ENCODE assay signal across 30 mouse cellular contexts in genomic region chr7:45793240-45793639, GRCm38 (mm10). TPM values are rescaled to one million over a fixed set of nuclear protein-coding genes. Genes with fewer than 3 reads are reported as not detected.
A peak's percentile ranks its signal among the peaks of the same experiment; 100 is the strongest.
DNase-seq lines count a peak whose midpoint lies in the region; ATAC-seq and TF ChIP-seq lines count a peak whose summit lies in the region.
"Had no signal": no experiment of that assay in that cellular context is flagged by ENCODE, and none has a peak within 500 bp of the region (broad histone marks: within the 10 kb centered on the region; RNA-seq: fewer than 3 reads in every experiment).

No protein-coding gene starts in this region.

- H3K9me3 ChIP-seq in kidney, embryonic 14.5 days (ENCODE audit: control insufficient read depth, low read length): no peaks in the 10 kb centered on the region
- H3K9me3 ChIP-seq in ES-Bruce4 (replicated peaks; ENCODE audit: control insufficient read depth, insufficient read depth, low read length, poor library complexity, severe bottlenecking): no peaks in the 10 kb centered on the region
- H3K9me3 ChIP-seq: embryonic facial prominence, embryonic 10.5 days; embryonic facial prominence, embryonic 13.5 days; forebrain, embryonic 13.5 days; heart, embryonic 13.5 days had no signal

- no peak overlapping the region for H3K27ac ChIP-seq in cerebellum, adult 2 months (ENCODE audit: insufficient read depth, low read length)
- H3K27ac ChIP-seq in kidney, embryonic 14.5 days (ENCODE audit: low read depth, low read length): no peak overlapping the region
- no peak overlapping the region for H3K27ac ChIP-seq in ES-Bruce4 (ENCODE audit: insufficient read depth, low read length)
- H3K27ac ChIP-seq: embryonic facial prominence, embryonic 10.5 days; embryonic facial prominence, embryonic 13.5 days; forebrain, embryonic 13.5 days; gastrocnemius, adult 2 months; heart, embryonic 13.5 days; hindbrain, embryonic 14.5 days; hindbrain, postnatal 0 days had no signal

- H3K27me3 ChIP-seq in cerebellum, adult 2 months (ENCODE audit: control insufficient read depth, insufficient read depth, low read length): no peaks in the 10 kb centered on the region
- peaks cover 9% of the 10 kb centered on the region; the same call in 1 of the 2 replicates for H3K27me3 ChIP-seq in kidney, embryonic 14.5 days (ENCODE audit: control insufficient read depth, insufficient read depth, low read length)
- H3K27me3 ChIP-seq in ES-Bruce4 (ENCODE audit: control insufficient read depth, insufficient read depth, low read length, poor library complexity, severe bottlenecking): no peaks in the 10 kb centered on the region
- H3K27me3 ChIP-seq: Patski had no signal

- peak; percentile 44 for DNase-seq in adrenal gland, adult 2 months
- no peak for DNase-seq in adrenal gland, postnatal 25 days
- DNase-seq in cerebellum, adult 2 months: peak; percentile 9 to 15
- DNase-seq in cerebellum, adult 11-12 months: no peak
- DNase-seq in kidney, postnatal 10 days: peak; percentile 8
- DNase-seq in urinary bladder, adult 2 months (ENCODE audit: low spot score): no peak
- DNase-seq: B cell, adult 2 months; cerebellum, adult 8-10 months; cerebellum, postnatal 36 days; embryo, embryonic 11 days; gastrocnemius, adult 2 months; gastrocnemius, postnatal 14 days; heart, adult 18-20 months; heart, postnatal 14 days; heart, postnatal 4 days; kidney, adult 18-20 months; kidney, adult 9 months had no signal

- 86% methylated on average over 24 of the region's 24 CpGs for WGBS in cerebellum, adult 2 months
- WGBS in kidney, embryonic 14.5 days: 87% methylated on average over 24 of the region's 24 CpGs

- TF ChIP-seq EP300 in ES-Bruce4 (IDR thresholded peaks at IDR 0.05; ENCODE audit: insufficient read depth, low read depth, low read length): no peak

- no peak for TF ChIP-seq POLR2A in cerebellum, adult 2 months (IDR thresholded peaks at IDR 0.05; ENCODE audit: borderline replicate concordance, insufficient read depth, low read length)
- TF ChIP-seq POLR2A in ES-Bruce4 (IDR thresholded peaks at IDR 0.05; ENCODE audit: insufficient read depth, low read length): no peak

- no peak overlapping the region for H3K4me3 ChIP-seq in cerebellum, adult 2 months (replicated peaks; ENCODE audit: insufficient read depth, low read depth, low read length)
- no peak overlapping the region for H3K4me3 ChIP-seq in kidney, embryonic 14.5 days (ENCODE audit: low read length)
- H3K4me3 ChIP-seq in ES-Bruce4 (ENCODE audit: low read depth, low read length): peak overlapping the region; percentile 3; the same call in 1 of the 2 replicates
- H3K4me3 ChIP-seq: embryonic facial prominence, embryonic 10.5 days; embryonic facial prominence, embryonic 13.5 days; erythroblast, embryonic 14.5 days; forebrain, embryonic 13.5 days; gastrocnemius, adult 2 months; heart, embryonic 13.5 days had no signal

- H3K36me3 ChIP-seq in kidney, embryonic 14.5 days (ENCODE audit: control insufficient read depth, insufficient read depth, low read length): peaks cover 30% of the 10 kb centered on the region
- no peaks in the 10 kb centered on the region for H3K36me3 ChIP-seq in ES-Bruce4 (ENCODE audit: control insufficient read depth, insufficient read depth, low read length, poor library complexity, severe bottlenecking)

- no peak for ATAC-seq in kidney, embryonic 14.5 days (ENCODE audit: low FRiP score, low TSS enrichment)
- ATAC-seq: forebrain, embryonic 13.5 days; forebrain, embryonic 16.5 days; hindbrain, postnatal 0 days; inflammation-experienced regulatory T-cells, adult 6 months; intestine, embryonic 16.5 days; Patski had no signal

- TF ChIP-seq CTCF in cerebellum, adult 2 months (IDR thresholded peaks at IDR 0.05; ENCODE audit: borderline replicate concordance, insufficient read depth, low read depth, low read length): no peak
- no peak for TF ChIP-seq CTCF in ES-Bruce4 (IDR thresholded peaks at IDR 0.05; ENCODE audit: low read depth, low read length)

- H3K4me1 ChIP-seq in cerebellum, adult 2 months (ENCODE audit: control insufficient read depth, insufficient read depth, low read length): peaks cover 12% of the 10 kb centered on the region
- peaks cover 11% of the 10 kb centered on the region; the same call in 1 of the 2 replicates for H3K4me1 ChIP-seq in kidney, embryonic 14.5 days (ENCODE audit: control insufficient read depth, insufficient read depth, low read length)
- H3K4me1 ChIP-seq in ES-Bruce4 (ENCODE audit: control insufficient read depth, insufficient read depth, low read length): peaks cover 6% of the 10 kb centered on the region

- H3K4me2 ChIP-seq in kidney, embryonic 14.5 days (replicated peaks; ENCODE audit: low read depth, low read length): no peak overlapping the region
- H3K4me2 ChIP-seq: embryonic facial prominence, embryonic 13.5 days; forebrain, embryonic 13.5 days; heart, embryonic 13.5 days; hindbrain, embryonic 14.5 days had no signal

- no peak overlapping the region for H3K9ac ChIP-seq in kidney, embryonic 14.5 days (ENCODE audit: low read depth, low read length)
- peak overlapping the region; percentile 14; the same call in 1 of the 2 replicates for H3K9ac ChIP-seq in ES-Bruce4 (ENCODE audit: low read depth, poor library complexity, severe bottlenecking)
- H3K9ac ChIP-seq: embryonic facial prominence, embryonic 13.5 days; forebrain, embryonic 13.5 days; heart, embryonic 13.5 days; hindbrain, embryonic 14.5 days had no signal

RNA-seq across cellular contexts. Expression of gene Sult2b1, which starts 8.8 kb away (rescaled TPM):
- 1 to 10 TPM in 1 of 2 experiments, under 1 TPM in 1; 0.49 to 2.0 TPM for total RNA-seq in adrenal gland, adult 2 months (2021)
- 1.6 and 2.9 TPM in 2 replicates for polyA plus RNA-seq in adrenal gland, adult 2 months (2012; rRNA removed)
- total RNA-seq in adrenal gland, postnatal 25 days (2021): 0.90 and 1.1 TPM in 2 replicates
- 10.6 and 10.8 TPM in 2 replicates for polyA plus RNA-seq in cerebellum, adult 2 months (2012; rRNA removed)
- 3.2 and 3.8 TPM in 2 replicates for polyA plus RNA-seq in kidney, embryonic 14.5 days (2014; fragmentation: Nextera tagmentation; extraction: Ambion mirVana)
- polyA plus RNA-seq in ES-Bruce4 (2011; ENCODE audit: insufficient read depth, insufficient read length, low read depth, missing spikeins): 5.4 and 6.4 TPM in 2 replicates
- polyA plus RNA-seq in urinary bladder, adult 2 months (2012; rRNA removed): 1.3 and 1.5 TPM in 2 replicates
- total RNA-seq: gastrocnemius, adult 2 months; gastrocnemius, postnatal 14 days; heart, adult 18-20 months; heart, postnatal 14 days; heart, postnatal 4 days had no signal
- polyA plus RNA-seq: erythroblast, embryonic 14.5 days had no signal

RNA-seq across cellular contexts. Expression of gene Lmtk3, which starts 9.7 kb away (rescaled TPM):
- total RNA-seq in adrenal gland, adult 2 months (2021): 1 to 10 TPM; 6.2 to 8.6 TPM
- 38.0 and 61.3 TPM in 2 replicates for polyA plus RNA-seq in adrenal gland, adult 2 months (2012; rRNA removed)
- 10.0 and 14.8 TPM in 2 replicates for total RNA-seq in adrenal gland, postnatal 25 days (2021)
- 126 and 130 TPM in 2 replicates for polyA plus RNA-seq in cerebellum, adult 2 months (2012; rRNA removed)
- 2.8 and 4.2 TPM in 2 replicates for polyA plus RNA-seq in kidney, embryonic 14.5 days (2014; fragmentation: Nextera tagmentation; extraction: Ambion mirVana)
- 9.6 and 11.3 TPM in 2 replicates for polyA plus RNA-seq in ES-Bruce4 (2011; ENCODE audit: insufficient read depth, insufficient read length, low read depth, missing spikeins)
- polyA plus RNA-seq in urinary bladder, adult 2 months (2012; rRNA removed): 2.5 and 2.9 TPM in 2 replicates
- total RNA-seq: heart, adult 18-20 months had no signal

RNA-seq across cellular contexts. Expression of gene Cyth2, which starts 21.1 kb away (rescaled TPM):
- total RNA-seq in adrenal gland, adult 2 months (2021): 100 to 1,000 TPM; 127 to 129 TPM
- 147 and 170 TPM in 2 replicates for polyA plus RNA-seq in adrenal gland, adult 2 months (2012; rRNA removed)
- total RNA-seq in adrenal gland, postnatal 25 days (2021): 114 and 134 TPM in 2 replicates
- 112 and 116 TPM in 2 replicates for polyA plus RNA-seq in cerebellum, adult 2 months (2012; rRNA removed)
- 109 and 111 TPM in 2 replicates for polyA plus RNA-seq in kidney, embryonic 14.5 days (2014; fragmentation: Nextera tagmentation; extraction: Ambion mirVana)
- 75.1 and 75.8 TPM in 2 replicates for polyA plus RNA-seq in ES-Bruce4 (2011; ENCODE audit: insufficient read depth, insufficient read length, low read depth, missing spikeins)
- 61.5 and 68.7 TPM in 2 replicates for polyA plus RNA-seq in urinary bladder, adult 2 months (2012; rRNA removed)

RNA-seq across cellular contexts. Expression of gene Kcnj14, which starts 31.3 kb away (rescaled TPM):
- total RNA-seq in adrenal gland, adult 2 months (2021): under 1 TPM in 1 of 2 experiments, not detected in 1; 0.20 TPM
- 0.70 and 1.8 TPM in 2 replicates for polyA plus RNA-seq in adrenal gland, adult 2 months (2012; rRNA removed)
- 0.30 and 0.33 TPM in 2 replicates for total RNA-seq in adrenal gland, postnatal 25 days (2021)
- 6.0 and 7.3 TPM in 2 replicates for polyA plus RNA-seq in cerebellum, adult 2 months (2012; rRNA removed)
- polyA plus RNA-seq in kidney, embryonic 14.5 days (2014; fragmentation: Nextera tagmentation; extraction: Ambion mirVana): 1.2 and 1.3 TPM in 2 replicates
- polyA plus RNA-seq in ES-Bruce4 (2011; ENCODE audit: insufficient read depth, insufficient read length, low read depth, missing spikeins): 0.75 TPM in 1 of 2 replicates, not detected in the other
- 0.25 and 0.35 TPM in 2 replicates for polyA plus RNA-seq in urinary bladder, adult 2 months (2012; rRNA removed)
- polyA plus RNA-seq: inflammation-experienced regulatory T-cells, adult 6 months had no signal

RNA-seq across cellular contexts. Expression of gene Grwd1, which starts 37.5 kb away (rescaled TPM):
- 10 to 100 TPM; 26.9 to 30.1 TPM for total RNA-seq in adrenal gland, adult 2 months (2021)
- 22.1 and 27.4 TPM in 2 replicates for polyA plus RNA-seq in adrenal gland, adult 2 months (2012; rRNA removed)
- 22.3 and 26.6 TPM in 2 replicates for total RNA-seq in adrenal gland, postnatal 25 days (2021)
- 14.9 and 15.5 TPM in 2 replicates for polyA plus RNA-seq in cerebellum, adult 2 months (2012; rRNA removed)
- polyA plus RNA-seq in kidney, embryonic 14.5 days (2014; fragmentation: Nextera tagmentation; extraction: Ambion mirVana): 69.5 and 93.5 TPM in 2 replicates
- 32.3 and 36.3 TPM in 2 replicates for polyA plus RNA-seq in ES-Bruce4 (2011; ENCODE audit: insufficient read depth, insufficient read length, low read depth, missing spikeins)
- 11.7 and 12.2 TPM in 2 replicates for polyA plus RNA-seq in urinary bladder, adult 2 months (2012; rRNA removed)

Comparison
In these comparisons a context has a peak if more than half of its experiments do, and no peak if none do; other contexts are left out.
1. DNase-seq: peak in adrenal gland, adult 2 months (single experiment), cerebellum, adult 2 months (2 of 2) and kidney, postnatal 10 days (single experiment); none in adrenal gland, postnatal 25 days (single experiment), cerebellum, adult 11-12 months (single experiment) and urinary bladder, adult 2 months (single experiment).